Mouse (Mus musculus) liver, embryonic 13.5 days (tissue): ENCODE measurements around the gene Catip. TPM values are rescaled to one million over a fixed set of nuclear protein-coding genes. Genes with fewer than 3 reads are reported as not detected.
"Not testable (repeated sequence)": the region's sequence is repeated elsewhere in the genome, so short reads cannot be mapped to it uniquely, and the experiment has no call there.

Experiments
- ATAC-seq: fragments of 200-750 bp; cut with Nextera tagmentation; 2 replicates; pipeline ENCODE4 v1.8.0; 2017; ENCODE audit warnings: low read depth, mild to moderate bottlenecking, moderate number of reproducible peaks, moderate library complexity
- DNase-seq: peaks from one replicate; pipeline ENCODE4 v3.0.0; 2022
- H3K27ac ChIP-seq: fragments of 300-500 bp; sonication (generic); 2 replicates; pipeline ENCODE4 v1.5.1; 2015; ENCODE audit warnings: moderate library complexity, mild to moderate bottlenecking, inconsistent platforms
- H3K27me3 ChIP-seq: fragments of 300-500 bp; sonication (generic); 2 replicates; pipeline ENCODE4 v1.6.1; 2015; ENCODE audit warnings: mild to moderate bottlenecking, inconsistent platforms
- H3K36me3 ChIP-seq: fragments of 300-500 bp; sonication (generic); 2 replicates; pipeline ENCODE4 v1.6.1; 2015; ENCODE audit warnings: mild to moderate bottlenecking, inconsistent platforms
- H3K4me1 ChIP-seq: fragments of 300-500 bp; sonication (generic); replicated peaks from 2 replicates; pipeline ENCODE4 v1.6.1; 2015; ENCODE audit warnings: inconsistent platforms
- H3K4me2 ChIP-seq: fragments of 300-500 bp; sonication (generic); 2 replicates; pipeline ENCODE4 v1.6.1; 2015; ENCODE audit warnings: inconsistent platforms, mild to moderate bottlenecking, moderate library complexity
- H3K4me3 ChIP-seq: fragments of 300-500 bp; sonication (generic); replicated peaks from 2 replicates; pipeline ENCODE4 v1.5.1; 2015; ENCODE audit warnings: mild to moderate bottlenecking, inconsistent platforms
- H3K9ac ChIP-seq: fragments of 300-500 bp; sonication (generic); 2 replicates; pipeline ENCODE4 v1.6.1; 2015; ENCODE audit warnings: mild to moderate bottlenecking, inconsistent platforms
- H3K9me3 ChIP-seq: fragments of 300-500 bp; sonication (generic); replicated peaks from 2 replicates; pipeline ENCODE4 v1.6.1; 2016; ENCODE audit warnings: inconsistent platforms
- WGBS: fragments of 180-500 bp; shearing (Covaris S2); methylation state at CpG from one replicate; pipeline ENCODE4 v1.1.7; 2015; ENCODE audit not compliant: insufficient replicate concordance; 5-methylcytosine and 5-hydroxymethylcytosine counted together
- polyA plus RNA-seq: library from polyadenylated mRNA; unstranded; fragments of >200 nt; fragmentation: Nextera tagmentation; extraction: Ambion mirVana; gene quantifications from 2 replicates; pipeline ENCODE4 v1.2.1, GENCODE M21; 2015

The Catip gene
- polyA plus RNA-seq, result 0.08 and 0.13 TPM in 2 replicates

DNA sequence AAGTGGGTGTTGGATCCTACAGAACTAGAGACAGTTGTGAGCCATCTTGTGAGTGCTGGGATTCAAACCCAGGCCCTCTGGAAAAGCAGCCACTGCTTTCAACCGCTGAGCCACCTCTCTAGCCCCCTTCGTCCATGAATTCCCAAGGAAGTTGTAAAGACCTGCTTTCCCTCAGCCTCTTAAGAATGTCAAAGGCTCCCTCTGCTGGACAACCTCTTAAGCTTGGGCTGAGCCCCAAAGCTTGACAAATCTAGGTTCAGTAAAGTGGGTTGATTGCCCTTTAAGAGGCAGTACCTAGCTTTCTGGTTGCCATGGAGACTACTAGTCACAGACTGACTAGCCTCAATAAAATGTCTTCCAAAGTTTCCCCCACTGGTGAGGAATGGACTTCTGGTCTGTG, at the start of gene Catip:
Gene Catip (plus strand): TSS at position 297 of the 400 bp plus-strand sequence.
- H3K36me3 ChIP-seq, result no peaks in the 10 kb centered on the region
- no peak within 1 kb of the TSS for H3K9ac ChIP-seq
- H3K27me3 ChIP-seq, result peaks cover 2% of the 10 kb centered on the region; the same call in 1 of the 2 replicates
- H3K9me3 ChIP-seq, result no peaks in the 10 kb centered on the region
- peaks cover 3% of the 10 kb centered on the region; the same call in 1 of the 2 replicates for H3K4me1 ChIP-seq
- DNase-seq (peak; percentile 22), ATAC-seq (peak; percentile 43; the same call in 1 of the 2 replicates)
- WGBS, result 7% methylated on average over 2 of the region's 2 CpGs
- H3K27ac ChIP-seq, result no peak within 1 kb of the TSS
- H3K4me3 ChIP-seq, result no peak within 1 kb of the TSS
- H3K4me2 ChIP-seq, result no peak within 1 kb of the TSS

DNA sequence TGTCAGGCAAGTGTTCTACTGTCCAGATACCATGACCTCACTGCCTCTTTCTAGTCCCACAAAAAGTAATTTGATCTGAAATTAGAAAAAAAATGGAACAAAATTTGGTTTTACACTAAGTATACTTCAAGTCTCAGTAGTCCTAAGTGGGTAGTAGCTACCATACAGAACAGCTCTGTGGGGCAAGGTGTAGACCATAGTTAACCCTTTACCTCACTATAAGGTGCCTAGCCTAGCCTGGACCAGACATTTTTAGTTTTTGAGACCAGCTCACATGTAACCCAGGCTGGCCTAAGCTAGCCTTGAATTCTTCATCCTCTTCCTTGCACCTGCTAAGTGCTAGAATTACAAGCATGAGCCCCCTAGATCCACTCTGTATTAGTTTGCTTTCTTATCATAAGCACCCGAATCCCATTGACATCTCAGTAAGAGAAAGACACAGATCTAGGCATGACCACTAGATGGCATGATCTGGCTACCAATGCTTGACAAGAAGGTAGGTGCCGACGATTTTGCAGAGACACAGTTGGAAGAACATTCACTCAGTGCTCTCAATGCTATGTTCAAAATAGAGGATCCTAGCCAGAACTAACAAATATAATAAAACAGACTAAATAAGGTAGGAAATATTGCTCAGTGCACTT, 48.7 kb upstream of the Catip start:
- no peak overlapping the region for H3K4me2 ChIP-seq
- H3K36me3 ChIP-seq, result no peaks in the 10 kb centered on the region
- ATAC-seq (no peak), DNase-seq (peak; percentile 45)
- H3K4me3 ChIP-seq, result no peak overlapping the region
- no peaks in the 10 kb centered on the region for H3K27me3 ChIP-seq
- no peak overlapping the region for H3K9ac ChIP-seq
- H3K27ac ChIP-seq, result no peak overlapping the region
- no peaks in the 10 kb centered on the region for H3K9me3 ChIP-seq
- peaks cover 17% of the 10 kb centered on the region for H3K4me1 ChIP-seq
- 3% methylated on average over 3 of the region's 3 CpGs for whole genome bisulfite sequencing

DNA sequence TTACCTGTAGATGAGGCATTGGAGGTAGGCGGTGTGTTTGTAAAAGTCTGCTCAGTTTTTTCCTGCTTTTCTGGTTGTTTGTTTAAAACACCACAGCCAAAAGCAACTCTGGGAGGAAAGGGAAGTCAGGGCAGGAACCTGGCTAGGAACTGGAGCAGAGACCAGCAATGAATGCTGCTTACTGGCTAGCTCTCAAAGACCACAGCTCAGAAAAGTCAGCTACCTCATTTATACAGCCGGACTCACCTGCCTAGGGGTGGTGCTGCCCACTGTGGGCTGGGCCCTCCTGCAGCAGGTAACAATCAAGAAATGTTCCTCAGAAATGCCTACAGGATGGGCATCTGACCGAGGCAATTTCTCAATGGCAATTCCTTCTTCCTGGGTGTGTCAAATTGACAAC, 47.1 kb upstream of the Catip start:
- Histone ChIP-seq H3K4me1 (peaks cover 8% of the 10 kb centered on the region), H3K36me3 (no peaks in the 10 kb centered on the region), H3K27ac (no peak overlapping the region), H3K4me3 (no peak overlapping the region), H3K27me3 (no peaks in the 10 kb centered on the region), H3K9ac (no peak overlapping the region), H3K9me3 (no peaks in the 10 kb centered on the region), H3K4me2 (no peak overlapping the region)
- no peak for DNase-seq
- no peak for ATAC-seq
- 61% methylated on average over 3 of the region's 3 CpGs for WGBS

DNA sequence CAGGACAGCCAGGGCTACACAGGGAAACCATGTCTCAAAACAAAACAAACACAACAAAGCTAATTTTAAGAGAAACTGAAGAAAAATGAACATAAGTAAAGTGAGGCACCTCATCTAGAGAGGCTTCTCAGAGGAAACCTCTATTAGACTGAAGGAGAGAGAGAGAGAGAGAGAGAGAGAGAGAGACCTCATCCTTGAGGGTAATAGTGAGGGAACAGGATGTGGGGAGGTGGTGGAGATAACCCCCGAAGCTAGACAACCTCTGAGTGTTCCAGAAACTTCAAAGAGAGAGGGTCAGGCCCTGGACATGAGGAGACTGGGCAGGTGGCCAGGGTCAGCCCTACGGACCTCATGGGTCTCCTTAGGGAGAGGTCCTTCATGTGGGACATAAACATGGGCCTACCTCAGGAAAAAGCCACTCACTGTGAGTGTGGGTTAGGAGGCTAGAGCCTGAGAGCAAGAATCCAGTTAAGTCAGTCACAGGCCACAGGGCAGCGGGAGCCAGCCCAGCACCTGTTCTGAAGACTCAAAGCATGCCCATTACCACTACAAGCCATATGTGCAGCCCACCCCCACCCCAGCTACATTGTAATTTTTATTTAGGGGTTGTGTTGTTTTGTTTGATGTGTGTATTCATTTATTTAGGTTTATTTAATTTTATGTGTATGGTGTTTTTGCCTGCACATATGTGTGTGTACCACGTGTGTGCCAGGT, 45.6 kb upstream of the Catip start:
- Histone ChIP-seq H3K4me3 (no peak overlapping the region), H3K9me3 (0 out of 2 replicates have a peak, but pooled peaks cover 2% of the 10 kb centered on the region), H3K36me3 (no peaks in the 10 kb centered on the region), H3K9ac (no peak overlapping the region), H3K4me1 (peaks cover 4% of the 10 kb centered on the region), H3K27me3 (no peaks in the 10 kb centered on the region), H3K27ac (no peak overlapping the region), H3K4me2 (no peak overlapping the region)
- DNase-seq, result no peak
- ATAC-seq, result no peak
- WGBS, result 60% methylated on average over 4 of the region's 4 CpGs

DNA sequence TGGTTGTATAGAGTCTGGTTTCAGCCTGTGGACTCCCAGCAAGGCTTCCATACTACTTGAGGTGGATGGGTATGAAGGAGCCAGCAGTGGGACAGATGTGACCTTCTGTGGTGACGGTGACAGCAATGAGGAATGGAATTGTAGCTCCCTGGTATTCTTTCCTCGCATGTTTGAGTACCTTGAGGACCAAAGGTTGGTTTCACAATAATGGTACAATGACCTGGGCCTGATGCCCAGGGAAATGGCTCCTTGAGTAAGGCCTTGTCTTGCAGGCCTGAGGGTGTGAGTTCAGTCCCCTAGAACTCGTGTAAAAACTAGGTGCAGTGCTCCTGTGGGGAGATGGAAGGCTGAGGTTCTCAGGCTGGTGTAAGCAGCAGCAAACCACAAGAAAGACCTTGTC, 43.2 kb upstream of the Catip start:
- no peak overlapping the region for H3K27ac ChIP-seq
- H3K4me1 ChIP-seq, result peaks cover 4% of the 10 kb centered on the region
- no peak for DNase-seq
- H3K4me2 ChIP-seq, result no peak overlapping the region
- no peak for ATAC-seq
- 0 out of 2 replicates have a peak, but pooled peaks cover 3% of the 10 kb centered on the region for H3K9me3 ChIP-seq
- WGBS, result 73% methylated on average over 3 of the region's 3 CpGs
- no peaks in the 10 kb centered on the region for H3K36me3 ChIP-seq
- no peaks in the 10 kb centered on the region for H3K27me3 ChIP-seq
- no peak overlapping the region for H3K9ac ChIP-seq
- no peak overlapping the region for H3K4me3 ChIP-seq

DNA sequence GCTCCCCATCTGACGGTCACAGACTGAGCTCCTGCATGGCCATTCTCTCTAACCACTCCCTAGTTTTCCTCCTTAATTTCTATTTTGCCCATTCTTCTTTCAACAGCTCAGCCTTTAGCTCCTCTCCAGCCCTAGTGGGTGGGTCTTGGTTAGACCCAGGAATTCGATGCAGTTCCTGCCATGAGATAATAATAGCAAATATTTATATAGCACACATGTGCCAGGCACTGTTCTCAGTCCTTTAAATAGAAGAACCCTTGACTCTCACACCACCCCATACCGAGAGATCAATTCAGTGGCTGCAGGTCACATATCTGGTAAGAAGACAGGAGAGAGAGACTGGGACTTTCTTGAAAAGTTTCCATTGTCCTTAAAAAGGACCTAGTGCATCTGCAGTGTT, 40.5 kb upstream of the Catip start:
- DNase-seq, result no peak
- Histone ChIP-seq H3K9ac (no peak overlapping the region), H3K4me1 (no peaks in the 10 kb centered on the region), H3K27ac (no peak overlapping the region), H3K4me2 (no peak overlapping the region), H3K9me3 (0 out of 2 replicates have a peak, but pooled peaks cover 3% of the 10 kb centered on the region), H3K27me3 (no peaks in the 10 kb centered on the region), H3K4me3 (no peak overlapping the region), H3K36me3 (no peaks in the 10 kb centered on the region)
- 66% methylated on average over 3 of the region's 3 CpGs for WGBS
- no peak for ATAC-seq

DNA sequence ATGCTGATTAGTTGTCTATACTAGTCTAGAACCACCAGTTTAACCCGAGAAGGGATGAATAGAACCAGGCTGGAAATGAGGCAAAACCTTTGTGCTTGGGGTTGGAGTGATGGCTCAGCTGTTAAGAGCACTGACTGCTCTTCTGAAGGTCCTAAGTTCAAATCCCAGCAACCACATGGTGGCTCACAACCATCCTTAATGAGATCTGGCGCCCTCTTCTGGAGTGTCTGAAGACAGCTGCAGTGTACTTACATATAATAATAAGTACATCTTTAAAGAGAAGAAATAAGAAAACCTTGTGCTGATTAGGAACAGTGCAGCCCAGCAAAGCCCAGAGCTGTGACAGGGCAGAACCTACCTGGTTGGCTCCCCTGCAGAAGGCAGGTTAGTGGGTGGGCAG, 35.0 kb upstream of the Catip start:
- not testable (repeated sequence) for H3K9me3 ChIP-seq, H3K9ac ChIP-seq, H3K4me2 ChIP-seq, ATAC-seq, H3K36me3 ChIP-seq, H3K27me3 ChIP-seq, DNase-seq, H3K4me3 ChIP-seq, H3K27ac ChIP-seq
- peaks cover 25% of the 10 kb centered on the region for H3K4me1 ChIP-seq
- 53% methylated on average over 2 of the region's 2 CpGs for WGBS

DNA sequence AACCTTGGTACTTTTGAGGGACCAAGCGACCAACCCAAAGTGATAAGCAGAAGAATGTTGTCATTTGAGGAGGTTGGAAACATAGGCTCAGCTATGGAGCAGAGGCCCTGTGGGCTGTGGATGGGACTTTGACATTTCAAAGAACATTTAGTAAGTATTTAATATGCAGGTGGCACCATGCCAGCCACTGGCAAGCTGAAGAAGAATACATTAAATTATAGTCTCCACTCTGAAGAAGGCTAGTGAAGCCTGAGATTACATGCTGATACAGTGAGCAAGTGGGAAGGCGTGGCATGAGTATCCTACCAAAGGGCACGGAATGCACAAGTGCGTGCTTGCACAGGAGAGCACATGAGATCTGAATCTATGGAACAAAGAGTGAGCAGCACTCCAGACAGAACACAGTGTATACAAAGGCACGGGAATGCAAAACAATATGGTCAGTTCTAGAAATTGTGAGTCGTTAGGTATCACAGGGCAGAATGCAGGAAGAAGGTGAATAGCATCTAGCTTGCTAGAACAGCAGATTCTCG, 31.9 kb upstream of the Catip start:
- no peak overlapping the region for H3K4me3 ChIP-seq
- no peak overlapping the region for H3K9ac ChIP-seq
- H3K9me3 ChIP-seq, result no peaks in the 10 kb centered on the region
- H3K27me3 ChIP-seq, result peaks cover 7% of the 10 kb centered on the region
- H3K4me1 ChIP-seq, result peaks cover 42% of the 10 kb centered on the region
- WGBS, result 77% methylated on average over 7 of the region's 7 CpGs
- H3K36me3 ChIP-seq, result no peaks in the 10 kb centered on the region
- H3K27ac ChIP-seq, result 0 out of 2 replicates have a peak overlapping the region, but pooled peaks have one; percentile 43
- no peak overlapping the region for H3K4me2 ChIP-seq
- ATAC-seq (no peak), DNase-seq (no peak)

DNA sequence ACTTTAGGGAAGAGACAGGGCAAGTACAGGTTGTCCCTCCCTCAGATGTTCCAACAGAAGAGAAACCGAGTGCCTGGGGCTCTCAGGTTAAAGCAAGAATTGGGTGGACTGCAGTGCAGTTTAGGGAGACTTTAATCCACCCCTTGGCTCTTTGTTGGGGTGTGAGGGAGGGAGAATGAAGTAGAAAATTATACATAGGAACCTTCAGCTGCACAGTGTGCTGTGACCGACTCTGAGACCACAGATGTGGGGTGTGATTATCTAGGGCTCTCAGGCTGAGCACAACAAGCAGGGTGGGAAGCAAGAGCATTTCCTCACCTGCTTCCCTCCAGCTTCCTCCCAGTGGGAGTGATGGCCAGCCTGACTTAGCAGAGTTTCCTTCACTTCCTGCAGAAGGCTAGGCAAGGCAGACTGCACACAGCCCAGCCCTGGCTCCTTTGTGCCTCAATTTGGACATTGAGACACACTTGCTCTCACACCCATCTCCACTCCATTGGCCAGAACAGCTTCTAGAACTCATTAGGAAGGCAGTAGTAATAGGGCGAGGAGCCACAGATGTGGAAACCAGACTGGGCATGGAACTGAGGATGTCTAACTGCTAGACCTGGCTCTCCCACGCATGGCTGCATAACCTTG, 30.7 kb upstream of the Catip start:
- H3K9ac ChIP-seq, result 0 out of 2 replicates have a peak overlapping the region, but pooled peaks have one; percentile 28
- 25% methylated on average over 4 of the region's 4 CpGs for WGBS
- H3K36me3 ChIP-seq, result no peaks in the 10 kb centered on the region
- ATAC-seq (no peak), DNase-seq (no peak)
- H3K9me3 ChIP-seq, result no peaks in the 10 kb centered on the region
- peak overlapping the region; percentile 91; the same call in 1 of the 2 replicates for H3K4me2 ChIP-seq
- H3K4me3 ChIP-seq, result no peak overlapping the region
- peaks cover 7% of the 10 kb centered on the region for H3K27me3 ChIP-seq
- peak overlapping the region; percentile 43 for H3K27ac ChIP-seq
- peaks cover 42% of the 10 kb centered on the region for H3K4me1 ChIP-seq

DNA sequence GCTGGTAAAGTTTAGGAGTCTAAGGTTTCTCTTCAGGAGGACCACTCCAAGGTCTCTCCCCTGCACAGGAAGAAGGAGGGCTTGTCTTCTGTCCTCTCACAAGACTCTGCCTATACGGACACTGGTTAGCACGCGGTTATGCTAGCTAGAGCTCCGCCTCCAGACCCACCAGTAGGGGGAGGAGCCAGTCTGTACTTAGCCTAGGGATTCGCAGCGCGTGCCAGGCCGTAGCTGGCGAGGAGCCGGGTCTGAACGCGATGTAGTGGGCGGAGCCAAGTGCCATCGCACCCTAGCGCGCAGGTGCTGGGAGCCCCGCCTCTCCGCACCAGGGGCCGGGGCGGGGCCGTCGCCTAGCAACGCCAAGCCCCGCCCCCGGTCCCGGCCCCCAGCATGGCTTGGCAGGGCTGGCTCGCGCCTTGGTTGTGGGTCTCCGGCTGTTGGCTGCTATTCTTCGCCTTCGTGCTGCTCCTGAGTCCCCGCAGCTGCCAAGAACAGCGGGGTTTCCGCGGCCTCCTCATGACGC, 29.6 kb upstream of the Catip start:
- no peaks in the 10 kb centered on the region for H3K36me3 ChIP-seq
- no peaks in the 10 kb centered on the region for H3K9me3 ChIP-seq
- DNase-seq, result peak; percentile 94
- peaks cover 7% of the 10 kb centered on the region for H3K27me3 ChIP-seq
- under 1% methylated on average over 36 of the region's 36 CpGs for WGBS
- ATAC-seq, result peak; percentile 93
- peak overlapping the region; percentile 91 for H3K4me2 ChIP-seq
- peaks cover 42% of the 10 kb centered on the region for H3K4me1 ChIP-seq
- peak overlapping the region; percentile 59 for H3K4me3 ChIP-seq
- H3K9ac ChIP-seq, result peak overlapping the region; percentile 66; the same call in 1 of the 2 replicates
- H3K27ac ChIP-seq, result no peak overlapping the region

DNA sequence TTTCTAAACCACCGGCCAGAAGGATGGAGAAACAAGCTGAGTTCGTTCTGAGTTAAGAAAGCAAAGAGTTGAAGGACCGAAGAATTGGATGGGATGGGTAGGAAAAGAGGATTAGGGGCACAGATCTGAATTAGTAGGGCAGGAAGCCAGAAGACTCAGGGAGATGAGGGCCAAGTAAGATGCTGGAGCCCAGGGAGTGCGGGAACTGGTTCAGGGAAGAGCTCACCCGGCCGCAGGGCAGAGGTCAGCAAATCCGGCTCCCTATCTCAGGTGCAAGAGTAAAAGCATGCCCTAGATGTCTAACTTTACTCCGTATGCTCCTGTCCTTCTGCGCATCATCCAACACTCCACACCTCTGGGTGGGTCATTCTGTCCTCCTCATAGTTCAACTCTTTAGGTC, 29.0 kb upstream of the Catip start:
- Histone ChIP-seq H3K9ac (peak overlapping the region; percentile 66; the same call in 1 of the 2 replicates), H3K27me3 (peaks cover 7% of the 10 kb centered on the region), H3K4me2 (peak overlapping the region; percentile 91), H3K27ac (no peak overlapping the region), H3K9me3 (no peaks in the 10 kb centered on the region), H3K36me3 (no peaks in the 10 kb centered on the region), H3K4me1 (peaks cover 42% of the 10 kb centered on the region), H3K4me3 (peak overlapping the region; percentile 59)
- DNase-seq, result no peak
- WGBS, result 16% methylated on average over 9 of the region's 9 CpGs
- no peak for ATAC-seq
